Mouse (Mus musculus) embryonic facial prominence, embryonic 13.5 days (tissue): ENCODE measurements at regions not wholly inside any gene's neighbourhood (a gene's known extent, or its start where the extent isn't known, plus 50 kb on each side); places are given as distances from the start of the nearest gene placed in this dataset.

Experiments
- ATAC-seq: fragments of 200-750 bp; cut with Nextera tagmentation; 2 replicates; pipeline ENCODE4 v1.8.0; 2017; ENCODE audit warnings: low read depth; ENCODE audit not compliant: insufficient number of reproducible peaks, insufficient read depth, low FRiP score, low TSS enrichment
- H3K27ac ChIP-seq: fragments of 300-500 bp; sonication (generic); 2 replicates; pipeline ENCODE4 v1.5.1; 2015; ENCODE audit warnings: moderate library complexity, mild to moderate bottlenecking, inconsistent platforms
- H3K27me3 ChIP-seq: fragments of 300-500 bp; sonication (generic); 2 replicates; pipeline ENCODE4 v1.6.1; 2015; ENCODE audit warnings: mild to moderate bottlenecking, inconsistent platforms
- H3K36me3 ChIP-seq: fragments of 300-500 bp; sonication (generic); 2 replicates; pipeline ENCODE4 v1.6.1; 2015; ENCODE audit warnings: mild to moderate bottlenecking, inconsistent platforms
- H3K4me1 ChIP-seq: fragments of 300-500 bp; sonication (generic); 2 replicates; pipeline ENCODE4 v1.6.1; 2015; ENCODE audit warnings: inconsistent platforms
- H3K4me2 ChIP-seq: fragments of 300-500 bp; sonication (generic); 2 replicates; pipeline ENCODE4 v1.6.1; 2015; ENCODE audit warnings: moderate library complexity, mild to moderate bottlenecking, inconsistent platforms
- H3K4me3 ChIP-seq: fragments of 300-500 bp; sonication (generic); 2 replicates; pipeline ENCODE4 v1.5.1; 2015; ENCODE audit warnings: mild to moderate bottlenecking, inconsistent platforms
- H3K9ac ChIP-seq: fragments of 300-500 bp; sonication (generic); 2 replicates; pipeline ENCODE4 v1.6.1; 2015; ENCODE audit warnings: mild to moderate bottlenecking, inconsistent platforms
- H3K9me3 ChIP-seq: fragments of 300-500 bp; sonication (generic); 2 replicates; pipeline ENCODE4 v1.6.1; 2016; ENCODE audit warnings: inconsistent platforms
- WGBS: fragments of 180-500 bp; shearing (Covaris S2); methylation state at CpG from one replicate; pipeline ENCODE4 v1.1.7; 2015; ENCODE audit warnings: mixed read lengths; 5-methylcytosine and 5-hydroxymethylcytosine counted together

DNA sequence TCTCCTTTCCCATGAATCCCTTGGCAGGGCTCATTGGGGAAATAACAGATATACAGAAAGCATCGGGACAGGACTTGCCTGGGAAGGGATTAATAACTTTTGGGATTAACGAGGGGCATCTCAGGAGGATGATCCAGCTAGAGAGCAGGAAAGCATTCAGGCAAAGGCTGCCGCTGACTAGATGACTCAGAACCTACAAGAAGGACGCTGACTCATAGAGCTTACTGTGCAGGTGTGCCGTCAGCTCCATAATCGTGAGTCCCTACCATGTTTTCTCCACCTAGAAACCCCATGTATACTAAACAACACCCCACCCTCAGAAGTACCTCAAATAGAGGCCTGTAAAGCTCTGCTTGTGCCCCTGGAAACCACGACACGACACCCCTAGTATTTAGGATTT lies 50.9 kb upstream of the Tenm4 start:
- WGBS: 71% methylated on average over 8 of the region's 8 CpGs
- Histone ChIP-seq H3K9me3 (no peaks in the 10 kb centered on the region), H3K4me1 (no peaks in the 10 kb centered on the region), H3K4me2 (no peak overlapping the region), H3K27me3 (no peaks in the 10 kb centered on the region), H3K27ac (no peak overlapping the region), H3K36me3 (no peaks in the 10 kb centered on the region), H3K4me3 (no peak overlapping the region), H3K9ac (no peak overlapping the region)
- no peak for ATAC-seq
